Mouse (Mus musculus) central nervous system, embryonic 11.5 days (tissue): ENCODE results near the gene Tmem38b. TPM values are rescaled to one million over a fixed set of nuclear protein-coding genes. Genes with fewer than 3 reads are reported as not detected.

ENCODE experiments used
- polyA plus RNA-seq: library from polyadenylated mRNA; depleted of rRNA; stranded (reverse); fragments of >200 nt; gene quantifications from 2 replicates; pipeline ENCODE4 v1.2.3, GENCODE M21; 2012; rRNA removed

Gene Tmem38b
- 7.0 and 10.3 TPM in 2 replicates for polyA plus RNA-seq

DNA sequence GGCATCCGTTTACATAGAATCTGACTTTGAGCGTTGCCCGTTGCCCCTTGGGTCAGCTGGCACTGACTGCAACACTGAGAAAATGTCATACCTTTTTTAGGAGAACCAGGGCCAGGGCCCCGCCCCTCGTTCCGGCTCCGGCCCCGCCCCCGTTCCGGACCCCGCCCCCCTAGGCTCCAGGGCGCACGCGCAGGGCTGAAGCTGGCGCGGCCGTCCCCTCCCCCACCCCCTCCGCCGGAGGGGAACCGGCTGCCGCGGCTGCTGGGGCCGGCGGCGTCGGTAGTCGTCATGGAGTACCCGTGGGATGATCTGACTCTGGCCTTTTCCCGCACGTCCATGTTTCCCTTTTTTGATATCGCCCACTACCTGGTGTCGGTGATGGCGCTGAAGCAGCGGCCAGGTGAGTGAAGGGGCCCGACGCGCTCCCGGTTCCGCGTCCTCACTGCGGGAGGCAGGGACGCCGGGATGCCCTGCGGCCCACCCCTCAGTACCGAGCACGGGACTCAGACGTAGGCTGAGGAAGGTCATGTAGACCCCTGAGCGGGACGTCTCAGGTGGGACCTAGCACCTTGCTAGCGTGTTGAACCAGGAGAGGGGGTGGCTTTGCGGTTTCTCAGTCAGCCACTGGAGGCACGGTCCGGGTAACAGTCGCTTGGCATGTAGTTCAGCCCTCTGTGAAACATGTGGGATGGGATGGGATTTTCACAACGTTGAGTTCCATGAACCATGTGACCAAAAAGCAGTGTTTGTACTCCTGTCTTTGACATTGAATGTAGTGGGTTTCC, at the start of gene Tmem38b:
Tmem38b (plus strand) TSS at position 225 of the 785 bp plus-strand sequence.

Other genes starting within 250 kb of the Tmem38b start
- 12.1 and 15.2 TPM in 2 replicates for gene Fsd1l, start 194.6 kb upstream of the Tmem38b start, polyA plus RNA-seq
- gene Fktn, start 112.0 kb upstream of the Tmem38b start, polyA plus RNA-seq: 11.1 and 15.6 TPM in 2 replicates
- gene Tal2, start 46.3 kb upstream of the Tmem38b start, polyA plus RNA-seq: 24.5 and 42.9 TPM in 2 replicates